Mouse (Mus musculus) cerebellum, adult 2 months (tissue): Measurements from ENCODE around the gene Habp4.

Experiments
- CTCF ChIP-seq: fragments of 200-500 bp; IDR thresholded peaks from 2 replicates; pipeline ENCODE4 v1.5.1; 2011; ENCODE audit warnings: low read depth, mild to moderate bottlenecking, control low read depth, low read length, moderate library complexity, borderline replicate concordance; ENCODE audit not compliant: insufficient read depth
- POLR2A ChIP-seq: fragments of 200-500 bp; IDR thresholded peaks from 2 replicates; pipeline ENCODE4 v1.6.1; 2011; ENCODE audit warnings: low read length, control low read depth, borderline replicate concordance; ENCODE audit not compliant: insufficient read depth

DNA sequence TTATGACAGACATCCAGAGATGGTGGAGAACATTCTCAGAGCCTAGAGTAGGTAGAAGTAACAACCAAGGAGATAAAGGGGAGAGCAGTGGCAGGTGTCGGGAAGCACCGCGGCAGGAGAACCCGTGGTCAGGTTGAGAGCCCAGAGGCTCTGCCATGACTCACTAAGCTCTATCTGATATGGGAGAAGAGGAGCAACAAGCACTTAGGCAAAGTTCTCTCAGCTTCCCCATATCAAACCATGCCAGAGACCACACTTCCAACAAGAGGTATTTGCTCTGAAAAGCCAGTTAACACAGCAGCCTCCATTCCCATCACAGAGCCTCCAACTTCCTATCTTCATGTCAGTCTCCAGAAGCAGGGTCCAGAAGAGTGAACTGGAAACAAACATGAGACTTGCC lies 39.3 kb downstream of the Habp4 start:
- TF ChIP-seq CTCF (no peak), POLR2A (no peak)
